Mouse (Mus musculus) ovary, postnatal 10 days (tissue): ENCODE results near the gene Prrx2.
A peak's percentile ranks its signal among the peaks of the same experiment; 100 is the strongest.

Experiments used
- DNase-seq: peaks from one replicate; pipeline ENCODE4 v3.0.0; 2022; ENCODE audit warnings: low spot score

Prrx2 gene

DNA sequence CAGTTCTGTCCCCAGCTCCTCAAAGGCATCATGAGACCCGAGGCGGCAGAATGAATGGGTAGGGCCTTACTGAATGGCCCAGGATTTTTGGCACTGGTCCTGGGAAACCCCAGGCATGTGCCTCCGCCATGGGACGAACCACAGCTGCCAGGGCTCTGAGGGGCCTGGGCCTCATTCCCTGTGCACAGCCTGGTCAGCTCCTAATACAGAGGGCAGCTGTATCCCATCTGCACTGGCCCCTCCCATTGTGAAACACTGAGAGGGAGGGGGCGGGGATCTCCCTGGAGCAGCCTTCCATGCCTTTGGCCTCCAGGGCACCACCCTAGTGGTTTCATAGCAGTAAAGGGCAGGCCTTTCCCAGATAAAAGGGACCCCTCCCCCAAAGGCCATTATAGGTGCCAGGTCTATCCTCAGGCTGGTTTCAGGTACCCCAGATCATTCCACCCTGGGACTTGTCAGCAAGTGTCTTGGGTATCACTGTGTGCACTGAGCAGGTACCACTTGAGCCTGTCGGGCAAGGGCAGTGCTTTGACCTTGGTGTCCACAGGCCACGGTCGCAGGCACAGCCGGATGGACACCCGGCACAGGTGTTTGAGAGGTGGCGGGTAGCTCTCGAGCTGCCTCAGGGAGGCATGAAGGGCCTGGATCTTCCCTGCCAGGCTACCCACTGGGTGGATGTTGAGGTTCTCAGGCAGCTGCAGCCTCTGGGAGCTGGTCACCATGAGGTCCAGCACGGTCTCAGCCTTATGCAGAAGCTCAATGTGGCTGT lies 11.2 kb upstream of the Prrx2 start:
- DNase-seq, result no peak

DNA sequence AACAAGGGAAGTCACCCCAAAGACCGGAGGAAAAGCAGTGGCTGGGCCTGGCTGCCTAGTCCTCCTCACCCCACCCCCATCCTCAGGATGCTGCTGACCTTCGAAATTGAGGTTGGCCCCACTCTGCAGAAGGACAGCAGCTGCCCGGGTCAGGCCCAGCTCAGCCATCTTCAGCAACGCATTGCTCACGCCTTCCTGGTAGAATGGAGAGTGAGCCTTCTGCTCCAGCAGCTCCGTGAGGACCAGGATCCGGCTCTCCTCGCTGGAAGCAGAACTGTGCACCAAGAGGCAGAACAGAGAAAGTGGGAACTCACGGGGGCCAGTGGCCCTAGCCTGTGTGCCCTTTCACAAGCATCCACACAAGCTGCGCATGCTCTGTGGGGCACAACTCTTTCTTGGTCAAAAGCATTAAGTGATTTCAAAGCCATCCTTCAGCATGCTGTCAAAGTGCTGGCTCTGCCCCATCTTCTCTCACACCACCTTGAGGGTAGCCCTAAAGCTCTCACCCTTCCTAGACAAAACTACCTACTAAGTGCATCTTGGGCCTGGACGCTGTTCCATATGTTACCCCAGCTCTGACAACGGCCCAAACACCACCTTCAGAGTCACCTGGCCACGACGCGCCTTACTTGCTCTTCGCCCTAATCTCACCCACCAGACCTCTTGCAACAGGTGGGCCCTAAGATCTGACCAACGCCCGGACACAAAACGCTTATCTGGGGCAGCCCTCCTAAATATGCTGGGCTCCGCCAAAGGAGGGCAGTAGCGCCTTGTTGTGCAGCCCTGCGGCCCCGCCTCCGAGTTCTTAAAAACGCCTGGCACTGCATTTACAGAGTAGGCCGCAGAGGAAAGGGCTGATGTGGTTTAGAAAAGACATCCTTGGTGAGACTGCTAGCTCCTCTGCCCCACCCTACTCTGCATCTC lies 7.7 kb upstream of the Prrx2 start:
- no peak for DNase-seq

DNA sequence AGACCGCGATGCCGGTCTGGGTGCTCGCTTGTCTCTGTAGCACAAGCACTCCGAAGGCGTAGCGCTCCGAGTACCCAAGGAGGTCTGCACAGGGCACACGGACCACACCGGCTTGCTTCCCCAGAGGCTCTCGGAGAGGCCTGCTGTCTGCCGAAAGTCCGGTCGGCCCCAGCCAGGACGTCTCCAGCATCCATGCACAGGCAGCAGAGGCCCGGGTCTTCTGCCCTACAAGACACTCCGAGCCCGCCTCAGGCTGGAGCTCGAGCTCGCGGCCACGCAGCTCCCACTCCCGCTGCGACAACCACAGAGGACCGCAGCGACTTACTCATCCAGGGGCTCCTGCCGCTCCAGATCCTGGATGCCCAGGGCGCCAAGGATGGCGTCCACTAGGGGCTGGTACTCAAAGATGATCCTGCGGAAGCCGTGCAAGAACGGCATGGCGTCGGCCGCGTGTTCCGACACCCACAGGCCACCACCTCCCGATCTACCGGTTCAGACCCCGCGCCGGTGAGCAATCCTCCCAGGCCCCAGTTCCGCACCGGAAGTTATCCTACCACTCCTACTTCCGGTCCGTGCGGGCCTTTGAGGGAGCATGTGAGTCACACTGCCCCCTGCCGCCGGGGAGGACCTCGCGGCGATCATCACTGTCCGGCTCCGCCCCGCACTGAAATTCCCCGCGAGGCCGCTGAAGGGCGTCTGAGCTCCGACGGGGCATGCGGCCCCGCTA lies 6.9 kb upstream of the Prrx2 start:
- peak; percentile 97 for DNase-seq

DNA sequence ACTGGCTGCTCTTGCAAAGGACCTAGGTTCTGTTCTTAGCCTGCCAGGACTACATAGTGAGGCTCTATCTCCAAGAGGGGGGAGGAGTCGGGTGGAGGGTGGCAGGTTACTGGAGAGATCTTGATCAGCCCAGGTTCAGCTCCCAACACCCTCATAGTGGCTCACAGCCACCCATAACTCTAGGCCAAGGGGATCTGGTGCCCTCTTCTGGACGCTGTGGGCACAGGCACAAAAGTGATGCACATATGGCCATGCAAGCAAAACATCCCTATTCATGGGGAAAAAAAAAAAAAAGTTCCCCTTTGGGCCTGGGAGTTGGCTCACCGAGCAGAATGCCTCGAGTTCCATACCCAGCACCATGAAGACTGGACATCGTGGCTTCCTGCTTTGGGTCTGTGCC lies 5.5 kb upstream of the Prrx2 start:
- no peak for DNase-seq

DNA sequence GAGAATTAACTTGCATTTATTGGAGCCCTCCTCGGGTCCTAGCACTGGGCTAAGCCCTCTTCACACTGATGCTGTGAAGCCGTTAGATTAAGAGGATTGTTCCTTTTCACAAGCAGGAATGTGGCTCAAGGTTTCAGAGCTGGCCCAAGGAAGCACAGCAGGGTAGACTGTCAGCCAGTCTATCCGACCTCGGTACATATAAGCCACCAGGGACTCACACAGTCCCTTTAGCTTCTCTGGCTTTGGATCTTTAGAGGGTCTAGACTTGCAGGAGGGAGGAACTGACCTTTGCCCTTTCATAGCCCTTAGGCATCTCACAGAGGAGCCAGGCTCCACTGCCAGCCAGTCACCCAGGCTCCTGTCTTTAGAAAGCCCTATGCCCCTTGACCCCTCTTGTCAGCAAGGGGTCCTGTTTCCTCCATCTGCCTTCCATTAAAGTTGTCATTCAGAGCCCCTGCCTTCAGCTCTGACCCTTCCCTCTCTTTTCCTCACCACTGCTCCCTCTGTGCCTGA lies 4.4 kb upstream of the Prrx2 start, which contains the start of gene Asb6:
TSS of gene Asb6 (minus strand) at position 51 of the 513 bp plus-strand sequence.
- DNase-seq, result no peak

DNA sequence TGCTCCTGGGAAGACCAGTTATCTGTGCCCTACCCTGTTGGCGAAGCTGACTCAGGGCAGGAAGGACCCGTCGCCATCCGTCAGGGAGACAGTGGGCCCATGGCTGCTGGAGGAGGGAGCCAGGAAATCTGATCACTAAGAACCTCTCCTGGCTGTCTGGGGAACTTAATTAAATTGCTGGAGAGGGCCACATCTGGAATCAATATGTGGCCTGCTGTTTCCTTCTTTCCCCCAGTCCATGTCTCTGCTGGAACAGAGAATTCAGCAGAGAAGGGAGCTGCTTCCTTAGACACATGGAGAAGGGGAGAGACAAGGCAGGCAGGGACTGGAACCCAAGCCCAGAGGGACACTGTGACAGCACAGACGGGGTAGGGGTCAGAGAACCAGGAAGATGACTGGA lies 1.1 kb upstream of the Prrx2 start:
- no peak for DNase-seq

DNA sequence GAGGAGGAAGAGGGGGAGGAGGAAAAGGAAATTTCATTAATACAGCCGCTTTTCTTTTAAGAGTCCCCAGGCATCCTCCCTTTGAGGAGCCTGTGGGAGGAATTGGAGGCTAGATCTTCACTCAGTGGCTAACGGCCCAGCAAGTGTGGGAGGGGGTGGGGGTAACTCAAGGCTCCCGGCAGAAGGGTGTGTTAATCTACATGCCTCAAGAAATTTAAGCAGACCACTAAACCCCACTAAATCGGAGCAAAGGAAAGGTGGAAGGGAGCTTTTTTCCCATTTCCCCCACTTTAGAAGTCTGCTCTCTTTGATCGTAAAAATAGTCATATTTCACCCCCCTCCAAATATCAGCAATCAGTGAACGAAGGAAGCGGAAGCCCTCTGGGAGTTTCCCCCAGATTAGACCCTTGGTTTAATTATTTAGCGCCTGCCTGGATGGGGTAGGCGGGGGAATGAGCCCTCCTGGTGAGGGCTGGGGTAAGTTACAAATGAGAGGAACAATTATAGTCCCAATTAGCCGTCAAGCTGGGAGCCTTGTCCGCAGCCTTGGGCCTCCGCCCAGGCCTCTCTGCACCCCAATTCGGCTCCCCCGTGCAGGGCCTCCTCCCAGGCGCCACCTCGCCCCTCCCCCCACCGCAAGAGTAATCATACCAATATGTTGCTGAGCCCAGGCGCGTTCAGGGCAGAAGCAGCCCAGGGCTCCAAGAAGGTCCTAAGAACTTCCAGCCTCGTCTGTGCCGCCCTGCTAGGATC lies 1.6 kb downstream of the Prrx2 start:
- no peak for DNase-seq

DNA sequence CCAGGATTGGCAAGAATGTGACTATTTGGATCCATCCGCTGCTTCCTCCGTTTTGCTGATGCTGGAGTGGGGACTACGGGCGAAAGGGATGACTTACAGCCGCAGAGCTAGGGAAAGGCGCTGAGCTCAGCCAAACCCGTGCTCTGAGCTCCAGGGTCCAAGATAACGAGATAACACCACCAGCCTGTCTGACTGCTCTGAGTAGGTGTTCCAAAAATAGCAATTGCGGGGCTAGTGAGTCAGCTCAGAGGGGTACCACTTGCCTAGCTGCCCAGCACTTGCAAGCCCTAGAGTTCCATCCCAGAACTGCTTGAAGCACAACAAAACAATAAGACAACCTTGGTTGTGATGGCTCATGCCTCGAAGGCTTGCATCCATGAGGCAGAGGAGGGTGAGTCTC lies 7.8 kb downstream of the Prrx2 start:
- no peak for DNase-seq

DNA sequence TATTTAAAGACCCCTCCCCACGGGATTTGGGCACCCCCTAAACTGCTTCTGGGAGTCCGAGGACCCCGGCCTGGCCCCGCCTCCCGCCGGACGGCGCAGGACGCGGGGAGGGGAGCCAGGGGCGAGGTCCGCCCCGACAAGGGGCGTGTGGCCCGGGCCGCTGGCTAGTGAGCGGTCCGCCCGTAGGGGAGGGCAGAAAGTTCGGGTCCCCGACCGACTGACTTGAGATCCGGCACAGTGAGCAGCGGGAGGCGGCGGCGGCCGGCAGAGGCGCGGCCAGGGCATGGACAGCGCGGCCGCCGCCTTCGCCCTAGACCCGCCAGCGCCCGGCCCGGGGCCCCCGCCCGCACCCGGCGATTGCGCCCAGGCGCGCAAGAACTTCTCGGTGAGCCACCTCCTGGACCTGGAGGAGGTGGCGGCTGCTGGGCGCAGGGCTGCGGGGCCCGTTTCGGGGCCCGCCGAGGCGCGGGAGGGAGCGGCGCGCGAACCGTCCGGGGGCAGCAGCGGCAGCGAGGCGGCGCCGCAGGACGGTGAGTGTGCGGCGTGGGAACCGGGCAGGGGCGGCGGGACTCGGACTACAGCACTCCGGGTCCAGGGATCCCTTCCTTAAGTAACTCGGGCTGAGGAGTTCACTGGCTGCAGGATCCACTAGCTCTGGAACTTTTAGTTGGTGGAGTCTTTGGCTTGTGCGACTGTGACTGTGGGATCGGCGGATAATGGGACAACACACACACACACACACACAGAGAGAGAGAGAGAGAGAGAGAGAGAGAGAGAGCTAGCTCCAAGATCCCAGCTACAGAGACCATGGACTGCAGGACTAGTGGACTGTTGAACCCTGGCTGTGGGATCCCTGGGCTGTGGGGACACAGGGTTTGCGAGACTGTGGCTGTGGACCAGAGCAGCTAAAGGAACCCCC lies 10.6 kb downstream of the Prrx2 start:
- no peak for DNase-seq

DNA sequence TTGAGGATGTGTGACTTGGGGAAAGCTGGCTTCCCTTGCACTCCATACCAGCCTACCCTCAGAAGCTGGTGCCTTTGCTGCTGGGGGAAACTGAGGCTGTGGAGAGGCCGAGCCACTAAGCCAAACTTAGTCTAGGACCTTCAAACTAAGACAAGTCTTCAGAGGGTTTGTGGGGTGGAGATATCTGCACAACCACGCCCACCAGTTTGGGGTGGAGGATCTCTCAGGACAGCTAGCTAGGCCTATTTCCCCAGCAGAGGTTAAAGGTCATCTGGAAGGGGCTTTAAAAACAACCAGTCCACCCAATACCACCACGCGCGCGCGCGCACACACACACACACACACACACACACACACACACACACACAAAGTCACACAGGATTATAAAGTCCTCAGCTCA lies 11.5 kb downstream of the Prrx2 start:
- DNase-seq, result no peak

DNA sequence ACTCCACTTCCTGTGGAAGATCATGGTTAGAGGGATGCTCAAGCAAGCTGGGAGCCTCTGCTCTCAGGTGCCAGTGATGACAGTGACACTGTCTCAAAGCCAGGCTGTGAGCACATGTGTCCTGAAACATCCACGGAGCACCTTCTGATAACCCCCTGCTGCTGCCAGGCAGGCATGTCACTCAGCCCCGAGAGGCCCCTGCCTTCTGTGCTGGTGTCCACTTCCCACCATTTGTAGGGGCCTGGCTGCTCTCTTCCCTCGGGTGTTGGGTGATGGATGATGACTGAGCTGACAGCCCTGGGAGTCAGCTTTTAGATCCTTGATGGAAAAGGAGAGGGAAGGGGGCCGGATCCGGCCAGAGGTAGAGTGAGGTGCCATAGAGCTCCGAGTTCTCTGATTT lies 12.0 kb downstream of the Prrx2 start:
- DNase-seq, result no peak

DNA sequence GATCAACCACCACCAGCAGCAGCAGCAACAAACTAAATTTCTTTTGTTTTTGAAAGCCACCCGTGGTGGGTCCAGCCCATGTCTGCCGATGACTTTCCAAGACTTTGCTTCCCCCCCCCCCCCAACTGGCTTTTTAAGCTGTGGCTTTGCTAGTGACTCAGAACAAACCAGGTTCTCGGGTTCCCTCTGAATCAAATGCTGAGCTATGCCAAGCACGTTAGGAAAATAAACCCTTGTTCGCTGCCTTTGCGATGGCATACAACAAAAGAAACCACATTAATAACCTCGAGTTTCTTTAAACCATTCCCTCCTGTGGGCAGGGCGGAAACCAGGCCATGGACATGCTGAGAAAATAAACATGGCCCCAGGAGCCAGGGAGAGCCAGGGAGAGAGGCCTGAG lies 13.4 kb downstream of the Prrx2 start:
- DNase-seq, result no peak

DNA sequence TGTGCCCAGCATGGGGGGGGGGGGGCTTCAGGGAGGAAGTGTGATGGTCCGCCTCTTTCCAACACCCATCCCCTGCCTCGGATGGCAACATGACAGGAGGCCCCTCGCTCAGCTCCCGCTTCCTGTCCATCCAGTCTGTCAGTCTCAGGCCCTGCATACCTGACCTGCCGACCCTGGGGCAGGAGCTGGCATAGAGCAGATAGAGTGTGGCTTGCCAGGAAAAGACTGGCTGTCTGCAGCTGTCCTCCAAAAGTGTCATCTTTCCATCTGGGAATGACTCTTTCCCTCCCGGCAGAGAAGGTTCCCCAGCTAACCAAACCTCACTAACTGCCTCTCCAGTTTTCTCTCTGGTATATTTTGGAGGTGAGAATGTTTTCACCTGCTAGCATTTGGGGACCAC lies 15.8 kb downstream of the Prrx2 start:
- no peak for DNase-seq

DNA sequence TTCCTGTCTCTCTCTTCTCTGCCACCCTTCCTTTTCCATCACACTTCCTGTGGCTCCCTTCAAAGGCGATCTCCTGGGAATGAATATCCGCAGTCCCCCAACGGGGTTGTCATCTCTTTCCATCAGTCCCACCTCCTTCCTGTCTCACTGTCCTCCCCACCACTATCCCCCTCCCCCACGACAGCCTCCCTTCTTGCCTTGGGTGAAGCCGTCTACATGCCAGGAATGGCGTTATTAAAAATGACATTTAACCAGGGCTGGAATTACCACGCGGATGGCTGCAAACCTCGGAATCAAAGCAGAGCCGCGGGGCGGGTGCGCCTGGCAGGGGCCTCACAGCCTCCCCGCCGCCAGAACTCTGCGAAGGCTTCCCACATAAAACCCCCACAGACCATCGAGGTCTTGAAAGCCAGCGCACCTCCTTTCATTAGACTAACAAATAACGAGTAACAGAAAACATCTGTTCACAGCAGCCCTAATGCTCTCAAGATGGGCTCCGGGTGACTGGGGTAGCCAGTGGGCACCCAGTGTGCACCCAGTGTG lies 18.1 kb downstream of the Prrx2 start:
- DNase-seq, result no peak

DNA sequence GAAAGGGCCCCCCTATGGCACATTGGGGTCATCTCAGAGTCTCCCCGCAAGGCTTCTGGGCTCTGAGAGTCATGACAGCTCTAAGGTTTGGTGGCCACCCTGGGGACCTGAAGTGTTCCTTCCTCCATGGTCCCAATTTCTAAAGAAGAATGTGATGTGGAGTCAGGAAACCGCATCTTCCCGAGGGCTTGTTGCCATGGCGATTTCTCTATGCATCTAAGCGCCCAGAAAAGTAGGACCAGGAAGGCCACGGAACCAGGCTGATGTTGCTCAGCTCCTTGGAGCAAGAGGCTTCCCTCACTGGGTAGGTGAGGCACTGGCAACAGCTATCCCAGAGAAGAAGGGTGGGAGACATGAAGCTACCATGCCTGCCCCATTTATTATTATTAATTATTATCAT lies 22.3 kb downstream of the Prrx2 start:
- no peak for DNase-seq

DNA sequence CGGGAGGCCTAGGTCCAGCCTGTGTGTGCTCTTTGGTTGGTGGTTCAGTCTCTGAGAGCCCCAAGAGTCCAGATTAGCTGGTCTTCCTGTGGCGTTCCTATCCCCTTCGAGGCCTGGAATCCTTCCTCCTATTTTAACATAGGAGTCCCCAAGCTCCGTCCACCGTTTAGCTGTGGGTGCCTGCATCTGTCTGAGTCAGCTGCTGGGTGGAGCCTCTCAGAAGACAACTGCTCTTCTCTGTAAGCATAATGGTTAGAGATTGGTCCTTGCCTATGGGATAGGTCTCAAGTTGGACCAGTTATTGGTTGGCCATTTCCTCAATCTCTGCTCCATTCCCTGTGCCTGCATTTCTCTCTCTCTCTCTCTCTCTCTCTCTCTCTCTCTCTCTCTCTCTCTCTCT lies 25.0 kb downstream of the Prrx2 start:
- no peak for DNase-seq

DNA sequence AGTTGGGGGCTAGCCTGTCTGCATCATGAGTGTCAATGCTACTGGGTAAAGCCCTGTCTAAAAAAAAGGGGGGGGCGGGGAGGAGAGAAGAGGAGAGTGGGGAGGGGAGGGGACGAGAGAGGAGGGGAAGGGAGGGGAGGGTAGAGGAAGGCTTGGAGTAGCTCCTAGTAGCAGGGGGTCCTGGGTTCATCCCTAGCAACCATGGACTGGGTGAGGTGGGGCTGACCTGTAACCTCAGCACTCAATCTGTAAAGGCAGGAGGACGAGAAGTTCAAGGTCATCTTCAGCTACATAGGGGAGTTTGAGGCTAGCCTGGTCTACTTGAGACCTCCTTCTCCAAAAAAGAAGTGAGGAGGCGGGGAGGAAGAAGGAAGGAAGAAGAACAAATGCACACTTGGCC lies 27.3 kb downstream of the Prrx2 start:
- no peak for DNase-seq

DNA sequence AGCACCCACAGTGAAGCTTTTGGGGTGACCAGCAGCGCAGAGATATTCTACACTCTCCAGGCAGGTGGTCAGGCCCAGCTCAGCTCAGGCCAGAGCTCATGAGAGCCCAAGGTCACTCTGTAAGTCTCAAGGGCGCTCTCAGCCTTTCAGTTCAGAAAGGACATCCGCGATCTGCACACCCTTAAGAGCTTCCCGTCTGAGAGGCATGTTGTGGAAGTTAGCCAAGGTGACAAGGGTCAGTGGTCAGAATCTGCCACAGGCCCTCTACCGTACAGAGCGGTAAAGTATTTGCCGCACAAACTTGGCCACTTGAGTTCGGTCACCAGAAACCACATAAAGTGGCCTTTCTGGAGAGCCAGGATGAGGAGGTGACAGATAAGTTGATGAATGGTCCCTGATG lies 28.8 kb downstream of the Prrx2 start:
- no peak for DNase-seq

DNA sequence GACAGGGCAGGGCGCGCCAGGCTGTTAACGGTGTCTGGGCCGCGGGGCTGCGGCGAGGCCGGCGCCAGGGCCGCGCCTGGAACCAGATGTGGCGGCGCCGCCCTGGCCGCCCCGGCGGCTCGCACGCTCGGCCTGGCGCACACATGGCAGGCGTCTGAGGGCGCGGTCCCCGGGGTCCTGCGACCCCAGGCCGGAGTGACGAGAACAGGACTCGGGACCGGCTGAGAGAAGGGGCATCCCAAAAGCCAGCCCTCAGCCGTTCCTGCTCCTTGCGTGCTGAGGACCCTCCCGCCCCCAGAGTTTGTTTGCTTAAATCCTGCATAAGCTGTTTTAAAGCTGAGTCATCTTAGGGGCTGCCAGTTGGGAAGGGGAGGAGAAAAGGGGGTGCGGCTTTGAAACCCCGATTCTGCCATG lies 30.2 kb downstream of the Prrx2 start:
- DNase-seq, result no peak

DNA sequence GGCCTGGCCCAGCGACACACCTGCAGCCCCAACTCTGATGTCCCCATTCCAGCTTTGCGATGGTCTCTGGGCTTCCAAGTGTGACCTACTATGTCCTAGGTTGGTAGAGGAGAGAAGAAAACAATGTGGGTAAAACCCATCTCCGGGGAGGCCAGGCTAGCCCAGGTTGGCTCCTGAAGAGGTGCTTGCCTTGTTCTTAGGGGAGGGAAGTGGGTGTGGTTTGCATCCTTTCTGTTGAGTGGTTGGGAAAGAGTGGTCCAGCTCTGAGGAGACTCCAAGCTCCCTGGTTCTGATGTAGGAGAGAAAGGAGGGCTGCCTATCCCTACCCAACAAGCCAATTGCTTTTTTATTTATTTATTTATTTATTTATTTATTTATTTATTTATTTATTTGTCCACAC lies 30.7 kb downstream of the Prrx2 start:
- no peak for DNase-seq
